9 mouse cellular contexts compared by ENCODE assay signal in genomic region chr10:80118552-80118951, GRCm38 (mm10). TPM values are rescaled to one million over a fixed set of nuclear protein-coding genes. Genes with fewer than 3 reads are reported as not detected.
A peak's percentile ranks its signal among the peaks of the same experiment; 100 is the strongest.
DNase-seq lines count a peak whose midpoint lies in the region; ATAC-seq and TF ChIP-seq lines count a peak whose summit lies in the region.
"Had no signal": no experiment of that assay in that cellular context is flagged by ENCODE, and none has a peak within 500 bp of the region (broad histone marks: within the 10 kb centered on the region; RNA-seq: fewer than 3 reads in every experiment).

No protein-coding gene starts in this region.

- no peak overlapping the region for H3K27ac ChIP-seq in heart, postnatal 0 days (ENCODE audit: low read depth)
- H3K27ac ChIP-seq in hindbrain, embryonic 14.5 days: no peak overlapping the region; the same call in 1 of the 2 replicates
- no peak overlapping the region for H3K27ac ChIP-seq in midbrain, embryonic 16.5 days (ENCODE audit: low read length)
- H3K27ac ChIP-seq in layer of hippocampus, adult 2 months: no peak overlapping the region

- H3K4me1 ChIP-seq in heart, postnatal 0 days (ENCODE audit: control insufficient read depth, insufficient read depth): peaks cover 31% of the 10 kb centered on the region
- H3K4me1 ChIP-seq in hindbrain, embryonic 14.5 days (replicated peaks; ENCODE audit: control insufficient read depth, insufficient read depth, low read length): peaks cover 30% of the 10 kb centered on the region
- H3K4me1 ChIP-seq in midbrain, embryonic 16.5 days (ENCODE audit: control insufficient read depth, insufficient read depth, low read length): peaks cover 34% of the 10 kb centered on the region

- H3K4me2 ChIP-seq in heart, postnatal 0 days (ENCODE audit: low read depth, low read length): peak overlapping the region; percentile 93; the same call in 1 of the 2 replicates
- H3K4me2 ChIP-seq in hindbrain, embryonic 14.5 days (replicated peaks): peak overlapping the region; percentile 84
- H3K4me2 ChIP-seq in midbrain, embryonic 16.5 days (ENCODE audit: low read length): peak overlapping the region; percentile 98

- H3K9ac ChIP-seq in heart, postnatal 0 days (replicated peaks; ENCODE audit: low read depth, low read length): 0 out of 2 replicates have a peak overlapping the region, but pooled peaks have one; percentile 25
- peak overlapping the region; percentile 92 for H3K9ac ChIP-seq in hindbrain, embryonic 14.5 days
- peak overlapping the region; percentile 89 for H3K9ac ChIP-seq in midbrain, embryonic 16.5 days (ENCODE audit: low read depth, low read length)

- intact Hi-C loops in heart, postnatal 36 days (cut with DNase I): no loop called here

- no peak for ATAC-seq in heart, postnatal 0 days (ENCODE audit: insufficient read depth, low read depth)
- ATAC-seq in hindbrain, embryonic 14.5 days (ENCODE audit: low FRiP score): no peak
- no peak for ATAC-seq in midbrain, embryonic 16.5 days

- TF ChIP-seq EP300 in heart, postnatal 0 days (IDR thresholded peaks at IDR 0.05; ENCODE audit: low read depth): no peak

- H3K4me3 ChIP-seq in heart, postnatal 0 days (ENCODE audit: low read depth, low read length): no peak overlapping the region
- H3K4me3 ChIP-seq in hindbrain, embryonic 14.5 days (replicated peaks; ENCODE audit: low read length): no peak overlapping the region; the same call in 1 of the 2 replicates
- H3K4me3 ChIP-seq in midbrain, embryonic 16.5 days (ENCODE audit: low read depth, low read length): no peak overlapping the region
- H3K4me3 ChIP-seq in layer of hippocampus, adult 2 months: no peak overlapping the region; the same call in 1 of the 2 replicates

- TF ChIP-seq CTCF in heart, postnatal 0 days (IDR thresholded peaks at IDR 0.05; ENCODE audit: low read depth): no peak
- no peak for TF ChIP-seq CTCF in layer of hippocampus, adult 2 months (conservative IDR thresholded peaks at IDR 0.05)

- DNase-seq in heart, postnatal 0 days (ENCODE audit: low spot score): no peak
- no peak for DNase-seq in heart, postnatal 36 days
- DNase-seq in cerebellum, postnatal 14 days: peak; percentile 69
- no peak for DNase-seq in hindbrain, embryonic 14.5 days (ENCODE audit: low spot score)
- no peak for DNase-seq in natural killer cell, adult 2 months (ENCODE audit: low spot score in 2 of 2)
- DNase-seq in kidney, postnatal 10 days: no peak
- no peak for DNase-seq in layer of hippocampus, adult 2 months (ENCODE audit: low spot score in 2 of 2)
- DNase-seq: right cerebral cortex, adult 18-20 months had no signal

- no peaks in the 10 kb centered on the region for H3K9me3 ChIP-seq in heart, postnatal 0 days (replicated peaks; ENCODE audit: control insufficient read depth, low read length)
- no peaks in the 10 kb centered on the region for H3K9me3 ChIP-seq in hindbrain, embryonic 14.5 days (ENCODE audit: control insufficient read depth, low read length)
- no peaks in the 10 kb centered on the region for H3K9me3 ChIP-seq in midbrain, embryonic 16.5 days (replicated peaks; ENCODE audit: control insufficient read depth, low read length, poor library complexity, severe bottlenecking)

- no peaks in the 10 kb centered on the region for H3K27me3 ChIP-seq in heart, postnatal 0 days (ENCODE audit: control insufficient read depth, insufficient read depth, low read length)
- no peaks in the 10 kb centered on the region for H3K27me3 ChIP-seq in hindbrain, embryonic 14.5 days (ENCODE audit: control insufficient read depth, insufficient read depth, low read length)
- H3K27me3 ChIP-seq in midbrain, embryonic 16.5 days (ENCODE audit: control insufficient read depth, insufficient read depth, low read depth, low read length): no peaks in the 10 kb centered on the region

- 61% methylated on average over 6 of the region's 6 CpGs for WGBS in heart, postnatal 0 days
- 43% methylated on average over 6 of the region's 6 CpGs for WGBS in hindbrain, embryonic 14.5 days
- WGBS in midbrain, embryonic 16.5 days: 44% methylated on average over 6 of the region's 6 CpGs

- peaks cover 10% of the 10 kb centered on the region; the same call in 1 of the 2 replicates for H3K36me3 ChIP-seq in heart, postnatal 0 days (replicated peaks; ENCODE audit: control insufficient read depth, insufficient read depth, low read length)
- peaks cover 18% of the 10 kb centered on the region for H3K36me3 ChIP-seq in hindbrain, embryonic 14.5 days (replicated peaks; ENCODE audit: control insufficient read depth, insufficient read depth)
- peaks cover 5% of the 10 kb centered on the region; the same call in 1 of the 2 replicates for H3K36me3 ChIP-seq in midbrain, embryonic 16.5 days (ENCODE audit: control insufficient read depth, insufficient read depth, low read length)

RNA-seq across cellular contexts. Expression of gene Stk11, which starts 2.9 kb away (rescaled TPM):
- 40.3 and 57.4 TPM in 2 replicates for total RNA-seq in heart, postnatal 0 days (2014; rRNA removed; ENCODE audit: low replicate concordance)
- 10.6 and 10.8 TPM in 2 replicates for polyA plus RNA-seq in heart, postnatal 0 days (2015; fragmentation: Nextera tagmentation; extraction: Ambion mirVana)
- total RNA-seq in heart, postnatal 36 days (2021): 100 to 1,000 TPM; 137 to 165 TPM
- 20.2 and 24.6 TPM in 2 replicates for polyA plus RNA-seq in hindbrain, embryonic 14.5 days (2014; fragmentation: Nextera tagmentation; extraction: Ambion mirVana)
- polyA plus RNA-seq in midbrain, embryonic 16.5 days (2015; fragmentation: Nextera tagmentation; extraction: Ambion mirVana): 14.2 and 15.4 TPM in 2 replicates
- 10 to 100 TPM; 96.8 to 97.7 TPM for total RNA-seq in layer of hippocampus, adult 2 months (2021)

RNA-seq across cellular contexts. Expression of gene Sbno2, which starts 13.2 kb away (rescaled TPM):
- 21.1 and 22.0 TPM in 2 replicates for total RNA-seq in heart, postnatal 0 days (2014; rRNA removed; ENCODE audit: low replicate concordance)
- 5.9 and 6.3 TPM in 2 replicates for polyA plus RNA-seq in heart, postnatal 0 days (2015; fragmentation: Nextera tagmentation; extraction: Ambion mirVana)
- total RNA-seq in heart, postnatal 36 days (2021): 10 to 100 TPM; 11.2 to 12.2 TPM
- 12.3 and 12.6 TPM in 2 replicates for polyA plus RNA-seq in hindbrain, embryonic 14.5 days (2014; fragmentation: Nextera tagmentation; extraction: Ambion mirVana)
- 11.6 and 12.5 TPM in 2 replicates for polyA plus RNA-seq in midbrain, embryonic 16.5 days (2015; fragmentation: Nextera tagmentation; extraction: Ambion mirVana)
- total RNA-seq in layer of hippocampus, adult 2 months (2021): 10 to 100 TPM; 22.4 to 23.4 TPM

RNA-seq across cellular contexts. Expression of gene Atp5d, which starts 19.9 kb away (rescaled TPM):
- 970 and 972 TPM in 2 replicates for total RNA-seq in heart, postnatal 0 days (2014; rRNA removed; ENCODE audit: low replicate concordance)
- 1,858 and 1,876 TPM in 2 replicates for polyA plus RNA-seq in heart, postnatal 0 days (2015; fragmentation: Nextera tagmentation; extraction: Ambion mirVana)
- total RNA-seq in heart, postnatal 36 days (2021): 1,000 to 10,000 TPM; 1,105 to 1,168 TPM
- polyA plus RNA-seq in hindbrain, embryonic 14.5 days (2014; fragmentation: Nextera tagmentation; extraction: Ambion mirVana): 469 and 505 TPM in 2 replicates
- polyA plus RNA-seq in midbrain, embryonic 16.5 days (2015; fragmentation: Nextera tagmentation; extraction: Ambion mirVana): 433 and 454 TPM in 2 replicates
- 100 to 1,000 TPM; 332 to 344 TPM for total RNA-seq in layer of hippocampus, adult 2 months (2021)

RNA-seq across cellular contexts. Expression of gene Cbarp, which starts 22.1 kb away (rescaled TPM):
- 2.8 and 5.9 TPM in 2 replicates for total RNA-seq in heart, postnatal 0 days (2014; rRNA removed; ENCODE audit: low replicate concordance)
- polyA plus RNA-seq in heart, postnatal 0 days (2015; fragmentation: Nextera tagmentation; extraction: Ambion mirVana): 1.0 and 1.1 TPM in 2 replicates
- 1 to 10 TPM; 2.0 to 4.7 TPM for total RNA-seq in heart, postnatal 36 days (2021)
- 93.4 and 96.4 TPM in 2 replicates for polyA plus RNA-seq in hindbrain, embryonic 14.5 days (2014; fragmentation: Nextera tagmentation; extraction: Ambion mirVana)
- 70.3 and 81.6 TPM in 2 replicates for polyA plus RNA-seq in midbrain, embryonic 16.5 days (2015; fragmentation: Nextera tagmentation; extraction: Ambion mirVana)
- 100 to 1,000 TPM; 331 to 341 TPM for total RNA-seq in layer of hippocampus, adult 2 months (2021)

RNA-seq across cellular contexts. Expression of gene Midn, which starts 29.5 kb away (rescaled TPM):
- total RNA-seq in heart, postnatal 0 days (2014; rRNA removed; ENCODE audit: low replicate concordance): 100 and 122 TPM in 2 replicates
- polyA plus RNA-seq in heart, postnatal 0 days (2015; fragmentation: Nextera tagmentation; extraction: Ambion mirVana): 12.4 and 15.8 TPM in 2 replicates
- total RNA-seq in heart, postnatal 36 days (2021): 100 to 1,000 TPM in 1 of 2 experiments, 10 to 100 TPM in 1; 99.9 to 117 TPM
- 44.1 and 54.4 TPM in 2 replicates for polyA plus RNA-seq in hindbrain, embryonic 14.5 days (2014; fragmentation: Nextera tagmentation; extraction: Ambion mirVana)
- polyA plus RNA-seq in midbrain, embryonic 16.5 days (2015; fragmentation: Nextera tagmentation; extraction: Ambion mirVana): 15.5 and 21.1 TPM in 2 replicates
- 10 to 100 TPM; 53.1 to 54.5 TPM for total RNA-seq in layer of hippocampus, adult 2 months (2021)

Comparison
In these comparisons a context has a peak if more than half of its experiments do, and no peak if none do; other contexts are left out.
1. DNase-seq: peak in cerebellum, postnatal 14 days (2 of 2); none in heart, postnatal 0 days (single experiment), heart, postnatal 36 days (0 of 2), hindbrain, embryonic 14.5 days (single experiment), natural killer cell, adult 2 months (0 of 2), kidney, postnatal 10 days (single experiment) and layer of hippocampus, adult 2 months (0 of 2).
2. H3K9ac ChIP-seq: peak in every context shown above with its lines; median percentile 92 in hindbrain, embryonic 14.5 days; 89 in midbrain, embryonic 16.5 days; 25 in heart, postnatal 0 days.
3. Peak in every context shown above with its lines, with median percentiles within 50 percentile points of each other: H3K4me2 ChIP-seq.